Mouse (Mus musculus) cerebral cortex, adult 2 months (tissue): ENCODE measurements around the gene Clec16a.

Source experiments
- WGBS: fragments of 180-500 bp; shearing (Covaris S2); methylation state at CpG from one replicate; pipeline ENCODE4 v1.1.7; 2018; 5-methylcytosine and 5-hydroxymethylcytosine counted together

Clec16a gene

DNA sequence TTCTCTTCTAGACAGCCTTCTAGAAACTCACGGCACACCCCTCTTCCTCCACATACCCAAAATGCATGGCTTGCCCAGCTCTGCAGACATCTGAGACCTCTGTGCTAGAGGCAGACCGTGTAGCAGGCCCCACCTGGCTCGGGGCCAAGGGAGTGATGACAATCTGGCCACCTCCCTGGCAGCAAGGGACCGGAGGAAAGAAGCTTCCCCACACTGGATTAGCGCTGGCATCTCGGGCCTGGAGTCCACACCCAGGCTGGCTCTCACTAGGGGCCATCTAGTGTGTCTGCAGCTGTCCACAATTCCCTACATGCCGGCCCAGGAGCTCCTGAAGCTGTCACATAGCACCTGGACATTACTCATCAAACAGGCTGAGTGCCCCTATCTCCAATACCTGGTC is 10.6 kb upstream of the Clec16a start:
- whole genome bisulfite sequencing, result 65% methylated on average over 7 of the region's 7 CpGs

- WGBS, result 43% methylated on average over 5 of the region's 5 CpGs
Observed at GRCm38 (mm10) chr16:10536323-10536722, 8.8 kb upstream of the Clec16a start.

GRCm38 (mm10) chr16:10536961-10537360 is 8.2 kb upstream of the Clec16a start:
- 76% methylated on average over 3 of the region's 3 CpGs for WGBS

- WGBS, result 37% methylated on average over 16 of the region's 16 CpGs
Observed at GRCm38 (mm10) chr16:10540763-10541597, 4.2 kb upstream of the Clec16a start.

GRCm38 (mm10) chr16:10541598-10541930 is 3.6 kb upstream of the Clec16a start:
- WGBS, result 12% methylated on average over 7 of the region's 7 CpGs

GRCm38 (mm10) chr16:10542266-10542665 is 2.9 kb upstream of the Clec16a start:
- 3% methylated on average over 22 of the region's 22 CpGs for whole genome bisulfite sequencing

- under 1% methylated on average over 61 of the region's 61 CpGs for WGBS
Observed at GRCm38 (mm10) chr16:10542698-10543365, 2.3 kb upstream of the Clec16a start, which contains the start of gene Dexi. Gene Dexi, minus strand, starts transcription at chr16:10543054.

DNA sequence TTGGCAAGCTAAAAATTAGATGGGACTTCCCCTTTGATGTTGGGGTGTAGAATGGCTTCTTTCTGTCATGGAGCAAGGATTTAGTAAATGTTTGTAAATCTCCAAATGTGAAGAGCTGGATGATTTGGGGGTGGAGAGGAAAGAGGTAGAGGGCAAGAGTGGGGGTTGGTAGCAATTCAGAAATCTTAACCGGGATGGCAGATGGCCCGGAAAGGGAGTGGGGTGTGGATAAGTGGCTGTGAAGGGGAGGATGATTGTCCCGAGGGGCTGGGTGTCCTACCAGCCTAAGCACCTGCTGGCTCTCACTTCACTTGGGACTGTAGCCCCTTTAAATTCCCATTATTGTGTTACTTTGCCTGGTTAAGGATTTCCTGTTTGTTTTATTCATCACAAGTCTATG is 1.7 kb downstream of the Clec16a start:
- WGBS, result 41% methylated on average over 3 of the region's 3 CpGs

- 41% methylated on average over 3 of the region's 3 CpGs for WGBS
Observed at GRCm38 (mm10) chr16:10548938-10549337, 3.8 kb downstream of the Clec16a start.

- WGBS, result 33% methylated on average over 2 of the region's 2 CpGs
Observed at GRCm38 (mm10) chr16:10549600-10549999, 4.5 kb downstream of the Clec16a start.

GRCm38 (mm10) chr16:10551592-10551991 is 6.5 kb downstream of the Clec16a start:
- 70% methylated on average over 4 of the region's 4 CpGs for WGBS

DNA sequence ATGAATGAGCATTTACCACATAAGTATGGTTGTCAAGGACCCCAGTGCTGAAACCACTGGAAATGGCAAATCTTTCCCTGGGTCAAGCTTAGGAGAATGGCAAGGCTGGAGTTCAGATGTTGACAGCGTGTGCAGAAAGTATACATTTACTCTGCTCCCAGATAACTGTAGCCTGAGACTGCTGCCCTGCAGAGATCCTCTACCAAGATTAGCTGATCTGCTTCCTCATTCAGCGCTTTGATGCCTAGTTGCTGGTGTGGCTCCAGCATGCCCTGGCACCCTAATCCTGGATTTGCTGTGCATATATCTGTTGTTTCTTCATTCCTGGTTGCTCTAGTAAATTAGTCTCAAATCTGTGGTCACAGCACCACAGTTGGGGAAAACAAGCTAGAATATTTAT is 8.7 kb downstream of the Clec16a start:
- 93% methylated on average over 2 of the region's 2 CpGs for whole genome bisulfite sequencing

DNA sequence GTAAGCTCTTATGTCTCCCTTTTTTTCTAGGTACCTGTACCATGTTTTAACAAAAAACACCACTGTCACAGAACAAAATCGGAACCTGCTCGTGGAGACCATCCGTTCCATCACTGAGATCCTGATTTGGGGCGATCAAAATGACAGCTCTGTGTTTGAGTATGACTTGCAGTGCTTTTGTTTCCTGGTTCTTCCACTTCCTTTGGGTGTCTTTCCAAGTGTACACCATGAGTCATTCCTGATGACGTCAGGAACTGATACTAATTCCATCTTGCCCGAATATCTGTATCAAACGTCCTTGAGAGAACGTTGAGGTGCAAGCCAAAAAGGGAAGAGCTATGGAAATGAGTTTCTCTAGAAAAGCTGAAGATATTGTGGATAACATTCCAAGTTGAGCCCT is 14.9 kb downstream of the Clec16a start:
- 51% methylated on average over 8 of the region's 8 CpGs for WGBS

DNA sequence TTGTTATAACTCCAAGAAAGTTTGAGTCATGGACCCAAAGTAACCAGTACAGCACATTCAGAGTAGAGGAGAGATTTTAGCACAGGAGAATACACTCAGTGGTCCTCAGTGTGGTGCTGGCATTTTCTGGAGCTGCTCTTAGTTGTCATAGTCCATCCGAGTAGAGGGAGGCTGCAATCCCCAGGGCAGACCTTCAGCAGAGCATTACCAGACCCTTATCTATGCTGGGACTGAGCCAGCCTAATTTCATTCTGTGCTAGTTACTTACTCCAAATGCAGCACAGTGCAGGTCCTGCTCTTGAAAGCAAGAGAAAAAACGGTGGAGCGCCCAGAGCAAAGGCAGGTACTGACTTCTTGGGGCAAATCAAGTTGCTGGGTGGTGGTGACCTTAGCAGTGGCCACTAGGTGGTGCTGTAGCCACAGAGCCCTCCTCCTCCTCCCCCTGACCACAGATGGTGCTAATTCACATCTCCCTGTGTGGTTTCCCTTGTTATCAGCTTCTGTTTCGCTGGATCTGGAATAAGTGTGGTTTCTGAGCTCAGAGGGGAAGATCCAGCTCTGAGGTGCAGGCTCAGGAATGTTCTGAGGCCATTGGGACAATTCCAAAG is 20.2 kb downstream of the Clec16a start:
- 48% methylated on average over 4 of the region's 4 CpGs for WGBS

DNA sequence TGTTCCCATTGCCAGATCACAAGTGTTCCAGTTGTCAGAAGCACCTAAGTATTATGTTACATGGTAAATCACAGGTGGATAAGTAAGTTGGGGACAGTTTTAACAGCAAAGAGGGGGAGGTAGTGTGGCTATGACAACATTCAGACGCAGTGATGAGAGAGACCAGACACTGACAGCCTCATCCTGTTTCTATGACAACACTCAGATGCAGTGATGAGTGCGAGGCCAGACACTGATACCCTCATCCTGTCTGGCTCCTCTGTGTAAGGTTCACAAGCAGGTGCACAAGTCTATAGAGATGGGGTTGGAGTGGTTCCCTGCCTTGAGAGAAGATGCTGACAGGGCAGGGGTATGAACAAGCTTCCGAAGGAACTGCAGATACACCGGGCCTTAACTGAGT is 22.0 kb downstream of the Clec16a start:
- WGBS, result 80% methylated on average over 4 of the region's 4 CpGs

DNA sequence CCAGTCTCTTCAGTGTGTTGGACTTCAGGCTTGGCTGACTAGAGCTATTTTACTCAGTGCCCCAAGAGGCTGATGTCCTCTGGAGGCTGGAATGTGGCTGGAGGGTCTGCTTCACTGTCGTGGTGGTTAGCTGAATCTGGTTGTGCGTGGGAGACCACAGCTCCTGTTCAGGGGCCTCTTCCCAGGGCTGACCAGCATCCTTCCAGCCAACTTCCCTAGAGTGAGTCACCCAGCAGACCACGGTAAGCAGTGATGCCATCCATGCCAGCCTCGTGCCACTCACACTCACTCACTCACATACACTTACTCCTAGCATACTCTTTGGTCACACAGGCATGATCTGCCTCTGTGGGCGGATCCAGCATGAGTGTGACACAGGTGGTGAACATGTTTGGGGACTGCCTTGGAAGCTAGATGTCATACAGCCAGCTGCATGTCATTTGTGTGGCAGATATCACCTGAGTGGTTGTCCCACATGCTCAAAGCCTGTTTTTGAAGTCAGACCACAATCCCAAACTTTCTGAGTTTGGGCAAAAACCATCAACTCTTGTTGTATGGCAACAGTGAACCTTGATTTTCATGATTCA is 24.8 kb downstream of the Clec16a start:
- WGBS, result 74% methylated on average over 5 of the region's 5 CpGs

- WGBS, result 59% methylated on average over 1 of the region's 1 CpGs
Observed at GRCm38 (mm10) chr16:10570708-10571107, 25.6 kb downstream of the Clec16a start.

GRCm38 (mm10) chr16:10571820-10572219 is 26.7 kb downstream of the Clec16a start:
- 43% methylated on average over 2 of the region's 2 CpGs for WGBS

- WGBS, result 67% methylated on average over 2 of the region's 2 CpGs
Observed at GRCm38 (mm10) chr16:10574936-10575335, 29.8 kb downstream of the Clec16a start.

GRCm38 (mm10) chr16:10575915-10576314 is 30.8 kb downstream of the Clec16a start:
- 88% methylated on average over 4 of the region's 4 CpGs for WGBS

GRCm38 (mm10) chr16:10577548-10577947 is 32.4 kb downstream of the Clec16a start:
- 68% methylated on average over 5 of the region's 5 CpGs for WGBS

GRCm38 (mm10) chr16:10578376-10578775 is 33.2 kb downstream of the Clec16a start:
- WGBS, result 57% methylated on average over 1 of the region's 1 CpGs
